In the genomic region with DNA sequence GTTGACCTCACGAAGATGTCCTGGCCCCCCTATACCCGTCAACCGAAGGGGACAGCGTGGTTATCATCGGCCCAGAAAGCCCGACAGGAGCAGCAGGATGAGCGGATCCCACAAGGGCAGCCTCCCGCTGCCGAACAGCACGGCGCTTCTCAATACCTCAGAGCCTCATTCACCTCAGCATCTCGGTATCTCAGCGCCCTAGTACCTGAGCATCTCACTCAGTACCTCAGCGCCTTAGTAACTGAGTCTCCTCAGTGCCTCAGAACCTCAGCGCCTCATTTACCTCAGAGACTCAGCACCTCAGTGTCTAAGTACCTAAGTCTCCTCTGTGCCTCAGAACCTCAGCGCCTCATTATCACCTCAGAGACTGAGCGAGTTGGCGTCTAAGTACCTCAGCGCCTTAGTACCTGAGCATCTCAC, we compare ENCODE assay signal across 7 mouse cellular contexts. TPM values are rescaled to one million over a fixed set of nuclear protein-coding genes. Genes with fewer than 3 reads are reported as not detected.
DNase-seq lines count a peak whose midpoint lies in the region; ATAC-seq and TF ChIP-seq lines count a peak whose summit lies in the region.

No protein-coding gene starts in this region.

- H3K4me3 ChIP-seq in lung, embryonic 16.5 days (ENCODE audit: low read length), result peak overlapping the region; percentile 61
- peak overlapping the region; percentile 73 for H3K4me3 ChIP-seq in liver, embryonic 11.5 days (ENCODE audit: low read depth, low read length)
- H3K4me3 ChIP-seq in stomach, postnatal 0 days (ENCODE audit: low read depth, low read length), result peak overlapping the region; percentile 48

- DNase-seq in lung, postnatal 25 days (ENCODE audit: low spot score), result no peak
- peak; percentile 17 for DNase-seq in cerebellum, adult 11 months
- no peak for DNase-seq in liver, embryonic 11.5 days (ENCODE audit: low spot score)
- no peak for DNase-seq in stomach, postnatal 0 days (ENCODE audit: low spot score)
- no peak for DNase-seq in left cerebral cortex, adult 11 months (ENCODE audit: low spot score)

- under 1% methylated on average over 19 of the region's 19 CpGs for WGBS in lung, embryonic 16.5 days
- 1% methylated on average over 19 of the region's 19 CpGs for WGBS in liver, embryonic 11.5 days
- WGBS in stomach, postnatal 0 days, result under 1% methylated on average over 19 of the region's 19 CpGs

- H3K4me2 ChIP-seq in lung, embryonic 16.5 days (ENCODE audit: low read depth, low read length), result peak overlapping the region; percentile 90
- peak overlapping the region; percentile 91 for H3K4me2 ChIP-seq in liver, embryonic 11.5 days
- H3K4me2 ChIP-seq in stomach, postnatal 0 days (replicated peaks; ENCODE audit: low read depth), result peak overlapping the region; percentile 70

- H3K27me3 ChIP-seq in lung, embryonic 16.5 days (ENCODE audit: control insufficient read depth, insufficient read depth, low read depth, low read length), result peaks cover 13% of the 10 kb centered on the region; the same call in 1 of the 2 replicates
- H3K27me3 ChIP-seq in liver, embryonic 11.5 days (replicated peaks; ENCODE audit: control insufficient read depth, insufficient read depth, low read length), result no peaks in the 10 kb centered on the region
- H3K27me3 ChIP-seq in stomach, postnatal 0 days (ENCODE audit: control insufficient read depth, insufficient read depth, low read length), result peaks cover 2% of the 10 kb centered on the region; the same call in 1 of the 2 replicates

- ATAC-seq in lung, embryonic 16.5 days (ENCODE audit: low read depth), result no peak
- peak; percentile 15; the same call in 1 of the 2 replicates for ATAC-seq in erythroid progenitor cell, adult 5-6 weeks (replicated peaks; ENCODE audit: low FRiP score, poor library complexity, severe bottlenecking)
- ATAC-seq in liver, embryonic 11.5 days (replicated peaks; ENCODE audit: low FRiP score), result peak; percentile 13
- ATAC-seq in stomach, postnatal 0 days (ENCODE audit: low FRiP score, low TSS enrichment), result no peak

- H3K36me3 ChIP-seq in lung, embryonic 16.5 days (ENCODE audit: control insufficient read depth, insufficient read depth, low read length), result no peaks in the 10 kb centered on the region
- no peaks in the 10 kb centered on the region for H3K36me3 ChIP-seq in liver, embryonic 11.5 days (ENCODE audit: control insufficient read depth, insufficient read depth, low read length)
- H3K36me3 ChIP-seq in stomach, postnatal 0 days (ENCODE audit: control insufficient read depth, insufficient read depth, low read length), result no peaks in the 10 kb centered on the region

- H3K4me1 ChIP-seq in lung, embryonic 16.5 days (replicated peaks; ENCODE audit: control insufficient read depth, insufficient read depth, low read length), result peaks cover 6% of the 10 kb centered on the region; the same call in 1 of the 2 replicates
- no peaks in the 10 kb centered on the region; the same call in 1 of the 2 replicates for H3K4me1 ChIP-seq in liver, embryonic 11.5 days (replicated peaks; ENCODE audit: control insufficient read depth, insufficient read depth, low read length)
- no peaks in the 10 kb centered on the region; the same call in 1 of the 2 replicates for H3K4me1 ChIP-seq in stomach, postnatal 0 days (replicated peaks; ENCODE audit: control insufficient read depth, insufficient read depth)

- no peak for TF ChIP-seq EP300 in stomach, postnatal 0 days (optimal IDR thresholded peaks at IDR 0.05)

- no peak for TF ChIP-seq CTCF in stomach, postnatal 0 days (IDR thresholded peaks at IDR 0.05; ENCODE audit: low read depth)

- H3K9ac ChIP-seq in lung, embryonic 16.5 days (ENCODE audit: low read length), result no peak overlapping the region
- H3K9ac ChIP-seq in liver, embryonic 11.5 days (ENCODE audit: low read depth, low read length), result peak overlapping the region; percentile 78
- H3K9ac ChIP-seq in stomach, postnatal 0 days (ENCODE audit: low read length), result no peak overlapping the region

- no peak overlapping the region for H3K27ac ChIP-seq in lung, embryonic 16.5 days (ENCODE audit: low read length)
- H3K27ac ChIP-seq in liver, embryonic 11.5 days (ENCODE audit: low read depth, low read length), result peak overlapping the region; percentile 35; the same call in 1 of the 2 replicates
- no peak overlapping the region for H3K27ac ChIP-seq in stomach, postnatal 0 days (replicated peaks)

- H3K9me3 ChIP-seq in lung, embryonic 16.5 days (ENCODE audit: control insufficient read depth, low read length), result no peaks in the 10 kb centered on the region
- H3K9me3 ChIP-seq in liver, embryonic 11.5 days (ENCODE audit: control insufficient read depth, low read length), result no peaks in the 10 kb centered on the region
- H3K9me3 ChIP-seq in stomach, postnatal 0 days (ENCODE audit: control insufficient read depth, low read length), result no peaks in the 10 kb centered on the region

RNA-seq across cellular contexts. Expression of gene Syt14, which starts 0.6 kb away (rescaled TPM):
- polyA plus RNA-seq in lung, embryonic 16.5 days (2015; fragmentation: Nextera tagmentation; extraction: Ambion mirVana), result 0.62 and 0.70 TPM in 2 replicates
- 7.6 and 13.0 TPM in 2 replicates for total RNA-seq in erythroid progenitor cell, adult 5-6 weeks (2015; ENCODE audit: low replicate concordance)
- total RNA-seq in erythroid progenitor cell, adult 5-6 weeks (2017; ENCODE audit: low replicate concordance), result 5.4 and 8.8 TPM in 2 replicates
- 2.3 TPM in 2 replicates for polyA plus RNA-seq in liver, embryonic 11.5 days (2014; fragmentation: Nextera tagmentation; extraction: Ambion mirVana)
- 0.17 and 0.22 TPM in 2 replicates for polyA plus RNA-seq in stomach, postnatal 0 days (2015; fragmentation: Nextera tagmentation; extraction: Ambion mirVana)

Comparison
In these comparisons a context has a peak if more than half of its experiments do, and no peak if none do; other contexts are left out.
1. ATAC-seq: peak in erythroid progenitor cell, adult 5-6 weeks (single experiment) and liver, embryonic 11.5 days (single experiment); none in lung, embryonic 16.5 days (single experiment) and stomach, postnatal 0 days (single experiment).
2. Peak in every context shown above with its lines, with median percentiles within 50 percentile points of each other: H3K4me2 ChIP-seq and H3K4me3 ChIP-seq.